Mouse (Mus musculus) testis, adult 2 months (tissue): ENCODE results near the gene Comt. TPM values are rescaled to one million over a fixed set of nuclear protein-coding genes. Genes with fewer than 3 reads are reported as not detected.

Source experiments
- H3K27ac ChIP-seq: fragments of 200-500 bp; 2 replicates; pipeline ENCODE4 v1.5.1; 2012; ENCODE audit warnings: low read depth, low read length; ENCODE audit not compliant: control insufficient read depth, insufficient read depth
- H3K27me3 ChIP-seq: fragments of 200-500 bp; 2 replicates; pipeline ENCODE4 v1.6.1; 2012; ENCODE audit warnings: mild to moderate bottlenecking, low read length, moderate library complexity; ENCODE audit not compliant: control insufficient read depth, insufficient read depth
- H3K36me3 ChIP-seq: fragments of 200-500 bp; 2 replicates; pipeline ENCODE4 v1.6.1; 2012; ENCODE audit warnings: mild to moderate bottlenecking, low read length; ENCODE audit not compliant: control insufficient read depth, insufficient read depth
- H3K4me1 ChIP-seq: fragments of 200-500 bp; 2 replicates; pipeline ENCODE4 v1.6.1; 2012; ENCODE audit warnings: low read length; ENCODE audit not compliant: control insufficient read depth, insufficient read depth
- H3K4me3 ChIP-seq: fragments of 200-500 bp; 2 replicates; pipeline ENCODE4 v1.5.1; 2012; ENCODE audit warnings: low read depth, mild to moderate bottlenecking, low read length, moderate library complexity, mixed read lengths; ENCODE audit not compliant: control insufficient read depth
- CTCF ChIP-seq: fragments of 200-500 bp; IDR thresholded peaks from 2 replicates; pipeline ENCODE4 v1.5.1; 2012; ENCODE audit warnings: low read depth, mild to moderate bottlenecking, inconsistent platforms, low read length, moderate library complexity; ENCODE audit not compliant: control insufficient read depth, insufficient read depth, insufficient replicate concordance
- POLR2A ChIP-seq: fragments of 200-500 bp; IDR thresholded peaks from 2 replicates; pipeline ENCODE4 v1.6.1; 2012; ENCODE audit warnings: low read depth, mild to moderate bottlenecking, inconsistent platforms, low read length, moderate library complexity; ENCODE audit not compliant: control insufficient read depth
- polyA plus RNA-seq: library from polyadenylated mRNA; depleted of rRNA; stranded (reverse); fragments of >200 nt; gene quantifications from 2 replicates; pipeline ENCODE4 v1.2.3, GENCODE M21; 2012

Gene Comt
- polyA plus RNA-seq, 1 experiment = 12.2 TPM

DNA sequence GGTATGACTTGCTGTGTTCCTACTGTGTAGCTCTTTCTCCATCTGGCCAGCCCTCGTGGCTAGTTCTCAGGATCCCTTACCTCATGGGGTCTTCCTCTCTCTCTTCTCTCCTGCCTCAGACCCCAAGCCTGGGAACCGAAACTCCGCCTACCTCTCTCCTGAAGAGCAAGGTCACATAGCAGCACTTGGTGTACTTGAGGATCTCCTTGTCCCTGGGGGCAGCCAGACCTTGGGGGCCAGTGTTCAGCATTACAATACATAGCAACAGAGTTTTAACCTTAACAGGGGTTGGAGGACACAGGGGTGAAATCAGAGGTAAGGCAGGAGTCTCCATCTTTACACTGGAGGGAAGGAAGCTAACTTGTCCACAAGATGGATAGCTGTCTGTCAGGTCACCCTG lies 39.7 kb downstream of the Comt start:
- H3K27me3 ChIP-seq = no peaks in the 10 kb centered on the region
- H3K36me3 ChIP-seq = no peaks in the 10 kb centered on the region
- no peak overlapping the region for H3K4me3 ChIP-seq
- H3K4me1 ChIP-seq = no peaks in the 10 kb centered on the region; the same call in none of the 2 replicates
- peak overlapping the region; percentile 47 for H3K27ac ChIP-seq
- TF ChIP-seq POLR2A = no peak
- no peak for TF ChIP-seq CTCF

DNA sequence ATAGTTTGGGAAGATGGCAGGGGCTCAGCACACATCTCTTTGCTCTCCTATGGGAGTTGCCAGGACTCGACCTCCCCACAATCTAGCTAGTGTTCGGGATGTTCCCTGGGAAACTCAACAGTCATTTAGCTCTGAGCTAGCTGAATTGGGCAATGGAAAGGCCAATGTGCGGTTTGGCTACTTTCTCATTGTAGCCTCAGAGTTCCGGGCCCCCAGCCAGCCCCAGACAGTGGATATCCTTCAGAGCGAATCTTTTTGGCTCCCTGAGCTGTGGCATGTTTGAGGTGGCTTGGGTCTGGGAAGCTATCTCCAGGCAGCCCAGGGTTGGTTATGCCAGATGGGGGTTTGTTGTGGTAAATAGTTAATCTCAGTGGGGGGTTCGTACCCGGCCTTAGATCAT lies 40.2 kb downstream of the Comt start:
- peak overlapping the region; percentile 38; the same call in 1 of the 2 replicates for H3K27ac ChIP-seq
- H3K4me3 ChIP-seq = no peak overlapping the region
- TF ChIP-seq CTCF = no peak
- no peak for TF ChIP-seq POLR2A
- H3K27me3 ChIP-seq = no peaks in the 10 kb centered on the region
- H3K36me3 ChIP-seq = no peaks in the 10 kb centered on the region
- no peaks in the 10 kb centered on the region; the same call in none of the 2 replicates for H3K4me1 ChIP-seq

DNA sequence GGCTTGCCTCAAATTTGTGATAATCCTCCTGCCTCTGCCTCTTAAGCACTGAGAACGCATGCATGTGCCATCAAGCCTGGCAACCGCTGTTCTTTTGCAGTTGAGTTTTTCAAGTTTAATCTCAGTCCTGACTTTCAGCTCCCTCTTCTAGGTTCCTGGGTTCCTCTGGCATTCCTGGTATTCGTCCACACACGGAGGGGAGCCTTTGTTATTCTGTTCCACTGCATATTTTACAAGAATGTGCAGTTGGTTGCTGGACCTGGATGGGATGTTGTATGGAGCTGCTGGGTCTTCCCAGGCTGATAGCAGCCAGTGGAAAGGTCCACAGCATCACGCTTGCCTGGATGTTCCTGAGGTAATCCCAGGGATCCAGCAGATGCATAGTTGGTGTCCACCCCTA lies 41.2 kb downstream of the Comt start:
- H3K27me3 ChIP-seq = no peaks in the 10 kb centered on the region
- H3K27ac ChIP-seq = no peak overlapping the region
- TF ChIP-seq POLR2A (no peak), CTCF (no peak)
- no peaks in the 10 kb centered on the region for H3K36me3 ChIP-seq
- no peak overlapping the region for H3K4me3 ChIP-seq
- no peaks in the 10 kb centered on the region; the same call in none of the 2 replicates for H3K4me1 ChIP-seq

DNA sequence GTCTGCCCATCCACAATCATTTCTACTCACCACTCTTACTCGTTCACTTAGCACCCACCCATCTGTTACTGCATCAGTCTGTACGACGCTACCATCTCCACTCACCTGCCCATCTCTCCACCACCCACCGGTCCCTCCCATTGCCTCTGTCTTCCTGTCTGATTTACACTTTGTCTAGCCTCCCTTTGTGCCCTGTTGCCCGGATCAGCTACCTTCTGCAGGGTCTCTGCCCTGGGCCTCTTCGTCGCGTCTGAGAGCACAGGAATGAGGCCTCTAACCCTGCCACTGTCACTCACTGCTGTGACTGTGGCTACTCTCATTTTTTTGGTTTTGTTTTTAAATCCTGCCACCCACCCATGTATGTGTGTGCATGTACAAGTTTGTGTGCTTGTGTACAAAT lies 42.0 kb downstream of the Comt start:
- no peaks in the 10 kb centered on the region for H3K27me3 ChIP-seq

DNA sequence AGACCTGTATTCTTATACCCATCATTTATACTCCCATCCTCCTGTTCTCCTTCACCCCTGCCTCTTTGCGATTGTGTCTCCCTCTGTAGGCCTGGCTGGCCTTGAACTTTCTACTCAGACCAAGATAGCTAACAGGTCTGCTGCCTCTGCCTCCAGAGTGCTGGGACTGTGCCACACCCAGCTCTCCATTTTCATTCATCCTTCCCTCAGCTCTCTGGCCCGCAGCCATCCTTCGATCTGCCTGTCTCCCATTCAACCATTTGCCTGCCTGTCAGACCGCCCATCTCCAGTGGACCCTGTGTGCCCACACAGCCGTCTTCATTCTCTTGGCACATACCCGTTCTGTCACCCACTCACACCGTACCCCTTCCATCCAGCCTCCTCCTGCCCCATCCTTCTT lies 42.4 kb downstream of the Comt start:
- TF ChIP-seq POLR2A = no peak
- TF ChIP-seq CTCF = no peak
- no peaks in the 10 kb centered on the region; the same call in none of the 2 replicates for H3K4me1 ChIP-seq
- no peaks in the 10 kb centered on the region for H3K36me3 ChIP-seq
- H3K27ac ChIP-seq = no peak overlapping the region
- no peaks in the 10 kb centered on the region for H3K27me3 ChIP-seq
- H3K4me3 ChIP-seq = no peak overlapping the region

More for the DNA sequence above, 42.0 kb downstream of the Comt start:
- TF ChIP-seq POLR2A (no peak), CTCF (no peak)
- Histone ChIP-seq H3K27ac (no peak overlapping the region), H3K4me1 (no peaks in the 10 kb centered on the region; the same call in none of the 2 replicates), H3K4me3 (no peak overlapping the region), H3K36me3 (no peaks in the 10 kb centered on the region)

DNA sequence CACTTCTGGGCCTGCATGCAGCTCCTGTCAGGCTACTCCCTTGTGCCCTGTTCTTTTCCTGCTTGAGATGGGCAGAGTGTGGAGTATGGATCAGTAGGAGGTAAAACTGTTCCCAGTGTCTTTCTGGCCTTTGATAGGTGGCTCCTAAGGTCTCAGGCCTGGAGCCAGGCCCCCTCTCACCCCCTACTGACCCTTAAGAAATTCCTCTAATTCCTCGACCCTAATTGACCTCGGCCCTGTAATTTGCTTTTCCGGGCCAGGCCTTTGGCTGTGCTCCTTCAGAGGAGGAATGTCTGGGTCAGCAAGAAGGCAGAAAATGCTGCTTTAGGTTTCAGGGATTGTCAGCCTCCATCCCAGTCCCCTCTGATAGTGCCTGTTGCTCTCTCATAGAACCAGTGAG lies 42.9 kb downstream of the Comt start:
- H3K4me1 ChIP-seq = no peaks in the 10 kb centered on the region; the same call in 1 of the 2 replicates
- H3K27me3 ChIP-seq = no peaks in the 10 kb centered on the region
- H3K36me3 ChIP-seq = no peaks in the 10 kb centered on the region
- no peak for TF ChIP-seq CTCF
- no peak for TF ChIP-seq POLR2A
- H3K4me3 ChIP-seq = no peak overlapping the region
- H3K27ac ChIP-seq = no peak overlapping the region

DNA sequence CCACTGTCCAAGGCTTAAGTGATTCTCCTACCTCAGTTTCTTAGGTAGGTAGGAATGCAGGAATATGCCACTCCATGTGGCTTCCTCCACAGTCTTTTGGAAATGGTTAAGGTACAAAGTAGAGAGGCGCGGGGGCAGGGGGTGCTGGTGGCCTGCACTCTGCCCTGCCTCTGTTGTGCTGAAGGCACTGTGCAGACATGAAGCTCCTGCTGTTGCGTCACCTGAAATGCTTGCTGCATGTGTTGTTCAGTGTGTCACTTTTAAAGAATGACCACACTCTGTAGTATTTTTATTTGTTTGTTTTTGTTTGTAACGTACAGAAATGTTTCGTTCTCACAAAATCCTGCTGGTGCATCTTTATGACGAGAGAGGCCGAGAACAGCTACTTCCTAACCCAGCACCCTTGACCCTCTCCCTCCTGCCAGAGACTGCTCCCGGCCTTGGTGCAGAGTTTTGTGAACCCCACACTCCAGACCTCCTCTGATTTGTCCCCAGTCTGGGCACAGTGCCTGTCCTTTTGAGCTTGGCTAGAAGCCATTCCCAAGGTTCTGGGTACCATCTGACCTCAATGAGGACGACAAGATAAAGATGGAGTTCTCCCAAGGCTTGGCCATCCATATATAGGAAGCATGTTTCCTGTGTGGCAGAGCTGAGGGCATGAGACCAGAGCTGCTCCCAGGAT lies 43.5 kb downstream of the Comt start:
- Histone ChIP-seq H3K27me3 (no peaks in the 10 kb centered on the region), H3K27ac (no peak overlapping the region), H3K36me3 (no peaks in the 10 kb centered on the region), H3K4me1 (no peaks in the 10 kb centered on the region; the same call in 1 of the 2 replicates), H3K4me3 (no peak overlapping the region)
- no peak for TF ChIP-seq CTCF
- TF ChIP-seq POLR2A = no peak

DNA sequence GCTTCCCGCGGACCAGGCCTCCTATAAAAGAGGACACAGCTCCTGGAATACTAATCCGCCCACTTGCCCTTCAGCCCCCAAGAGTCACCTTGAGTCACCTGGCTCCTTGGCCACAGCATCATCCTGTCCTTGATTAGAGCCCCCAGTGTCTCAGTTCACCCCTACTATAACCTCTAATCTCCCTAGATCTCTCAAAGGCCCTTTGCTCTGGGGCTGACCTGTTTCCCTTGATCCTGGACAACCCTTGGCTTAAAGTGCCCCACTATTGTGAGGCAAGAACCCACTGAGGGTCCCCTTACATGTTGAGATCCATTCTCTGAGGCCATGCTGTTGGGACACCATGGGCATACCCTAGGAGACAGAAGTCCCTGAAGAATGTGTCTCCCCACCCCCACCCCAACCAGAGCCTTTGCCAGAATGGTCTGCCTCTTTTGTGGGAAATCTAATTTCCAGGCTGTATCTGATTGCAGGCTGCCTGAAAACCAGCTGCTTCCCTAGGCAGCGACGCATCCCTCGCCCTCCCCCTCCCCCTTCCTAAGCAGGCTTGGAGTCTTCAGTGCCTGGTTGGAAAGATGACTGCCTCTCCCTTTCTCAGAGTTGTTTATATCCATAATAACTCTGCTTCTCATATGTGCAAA lies 44.9 kb downstream of the Comt start:
- H3K4me1 ChIP-seq = no peaks in the 10 kb centered on the region; the same call in 1 of the 2 replicates
- no peak overlapping the region for H3K27ac ChIP-seq
- H3K4me3 ChIP-seq = no peak overlapping the region
- H3K27me3 ChIP-seq = no peaks in the 10 kb centered on the region
- TF ChIP-seq CTCF = no peak
- no peak for TF ChIP-seq POLR2A
- no peaks in the 10 kb centered on the region for H3K36me3 ChIP-seq
